In genomic region chr3:107605304-107605703, GRCm38 (mm10) we compare ENCODE assay signal across 9 mouse cellular contexts. TPM values are rescaled to one million over a fixed set of nuclear protein-coding genes. Genes with fewer than 3 reads are reported as not detected.
DNase-seq lines count a peak whose midpoint lies in the region; ATAC-seq and TF ChIP-seq lines count a peak whose summit lies in the region.
"Had no signal": no experiment of that assay in that cellular context is flagged by ENCODE, and none has a peak within 500 bp of the region (broad histone marks: within the 10 kb centered on the region; RNA-seq: fewer than 3 reads in every experiment).

No protein-coding gene starts in this region.

- H3K9me3 ChIP-seq in embryonic facial prominence, embryonic 14.5 days (ENCODE audit: control insufficient read depth, low read length): no peaks in the 10 kb centered on the region
- H3K9me3 ChIP-seq: limb, embryonic 15.5 days had no signal

- H3K4me2 ChIP-seq in embryonic facial prominence, embryonic 14.5 days (ENCODE audit: low read depth, low read length): no peak overlapping the region
- H3K4me2 ChIP-seq: limb, embryonic 15.5 days had no signal

- intact Hi-C loops in heart, postnatal 10 days (cut with DNase I): loop anchor here (10.0 kb wide), 1 partner anchor 259 kb away; no protein-coding TSS in a partner anchor

- peak; percentile 49 to 79 for DNase-seq in heart, postnatal 10 days
- DNase-seq in heart, adult 11 months: no peak
- DNase-seq in CD4-positive helper T cell, adult 2 months (ENCODE audit: low read depth, low spot score): peak; percentile 52
- peak; percentile 86 for DNase-seq in adrenal gland, postnatal 14 days
- peak; percentile 51 for DNase-seq in embryonic facial prominence, embryonic 14.5 days (ENCODE audit: low spot score)
- DNase-seq in kidney, postnatal 10 days: peak; percentile 75

- ATAC-seq in embryonic facial prominence, embryonic 14.5 days (ENCODE audit: low read depth): 0 out of 2 replicates have a peak, but pooled peaks have one; percentile 51
- peak; percentile 90 for ATAC-seq in megakaryocyte progenitor cell, adult 5-6 weeks (replicated peaks; ENCODE audit: poor library complexity)

- H3K27me3 ChIP-seq in embryonic facial prominence, embryonic 14.5 days (replicated peaks; ENCODE audit: control insufficient read depth, insufficient read depth, low read length): 0 out of 2 replicates have a peak, but pooled peaks cover 3% of the 10 kb centered on the region
- H3K27me3 ChIP-seq in testis, adult 2 months (ENCODE audit: control insufficient read depth, insufficient read depth, low read length): no peaks in the 10 kb centered on the region

- no peak overlapping the region for H3K4me3 ChIP-seq in embryonic facial prominence, embryonic 14.5 days (ENCODE audit: low read depth, low read length)
- H3K4me3 ChIP-seq in testis, adult 2 months (ENCODE audit: control insufficient read depth, low read depth, low read length): no peak overlapping the region
- H3K4me3 ChIP-seq: limb, embryonic 15.5 days had no signal

- H3K4me1 ChIP-seq in embryonic facial prominence, embryonic 14.5 days (ENCODE audit: control insufficient read depth, insufficient read depth, low read length): no peaks in the 10 kb centered on the region
- H3K4me1 ChIP-seq in testis, adult 2 months (ENCODE audit: control insufficient read depth, insufficient read depth, low read length): no peaks in the 10 kb centered on the region

- H3K27ac ChIP-seq in embryonic facial prominence, embryonic 14.5 days (replicated peaks; ENCODE audit: low read depth, low read length): no peak overlapping the region
- H3K27ac ChIP-seq in testis, adult 2 months (ENCODE audit: control insufficient read depth, insufficient read depth, low read depth, low read length): no peak overlapping the region
- H3K27ac ChIP-seq: limb, embryonic 15.5 days had no signal

- 6% methylated on average over 4 of the region's 4 CpGs for WGBS in embryonic facial prominence, embryonic 14.5 days

- H3K36me3 ChIP-seq in embryonic facial prominence, embryonic 14.5 days (ENCODE audit: control insufficient read depth, insufficient read depth, low read length): no peaks in the 10 kb centered on the region
- no peaks in the 10 kb centered on the region for H3K36me3 ChIP-seq in testis, adult 2 months (ENCODE audit: control insufficient read depth, insufficient read depth, low read length)
- H3K36me3 ChIP-seq: limb, embryonic 15.5 days had no signal

- H3K9ac ChIP-seq in embryonic facial prominence, embryonic 14.5 days (ENCODE audit: low read depth, low read length): no peak overlapping the region
- H3K9ac ChIP-seq: limb, embryonic 15.5 days had no signal

- TF ChIP-seq POLR2A in testis, adult 2 months (IDR thresholded peaks at IDR 0.05; ENCODE audit: control insufficient read depth, low read depth, low read length): no peak

- TF ChIP-seq CTCF in testis, adult 2 months (IDR thresholded peaks at IDR 0.05; ENCODE audit: control insufficient read depth, insufficient read depth, insufficient replicate concordance, low read depth, low read length): peak; percentile 92

RNA-seq across cellular contexts. Expression of gene Alx3, which starts 10.5 kb away (rescaled TPM):
- under 1 TPM in 1 of 2 experiments, not detected in 1; 0.12 TPM for total RNA-seq in heart, postnatal 10 days (2021)
- not detected in 2 replicates for total RNA-seq in adrenal gland, postnatal 14 days (2021)
- polyA plus RNA-seq in embryonic facial prominence, embryonic 14.5 days (2014; fragmentation: Nextera tagmentation; extraction: Ambion mirVana): 9.2 and 13.5 TPM in 2 replicates
- not detected in 2 replicates for total RNA-seq in megakaryocyte progenitor cell, adult 5-6 weeks (2015)
- total RNA-seq in megakaryocyte progenitor cell, adult 5-6 weeks (2017): not detected in 2 replicates
- 0.05 and 0.18 TPM in 2 replicates for polyA plus RNA-seq in testis, adult 2 months (2012; rRNA removed)

RNA-seq across cellular contexts. Expression of gene Gm10961, which starts 25.8 kb away (rescaled TPM):
- total RNA-seq in heart, postnatal 10 days (2021): not detected
- not detected in 2 replicates for total RNA-seq in adrenal gland, postnatal 14 days (2021)
- not detected in 2 replicates for polyA plus RNA-seq in embryonic facial prominence, embryonic 14.5 days (2014; fragmentation: Nextera tagmentation; extraction: Ambion mirVana)
- not detected in 2 replicates for total RNA-seq in megakaryocyte progenitor cell, adult 5-6 weeks (2015)
- total RNA-seq in megakaryocyte progenitor cell, adult 5-6 weeks (2017): not detected in 2 replicates
- not detected in 2 replicates for polyA plus RNA-seq in testis, adult 2 months (2012; rRNA removed)
- polyA plus RNA-seq: limb, embryonic 15.5 days had no signal

RNA-seq across cellular contexts. Expression of gene Strip1, which starts 26.2 kb away (rescaled TPM):
- total RNA-seq in heart, postnatal 10 days (2021): 10 to 100 TPM; 26.4 to 31.4 TPM
- total RNA-seq in adrenal gland, postnatal 14 days (2021): 33.5 TPM in 2 replicates
- polyA plus RNA-seq in embryonic facial prominence, embryonic 14.5 days (2014; fragmentation: Nextera tagmentation; extraction: Ambion mirVana): 53.7 and 59.7 TPM in 2 replicates
- 18.5 and 19.7 TPM in 2 replicates for total RNA-seq in megakaryocyte progenitor cell, adult 5-6 weeks (2015)
- 18.5 and 26.1 TPM in 2 replicates for total RNA-seq in megakaryocyte progenitor cell, adult 5-6 weeks (2017)
- 19.2 and 21.2 TPM in 2 replicates for polyA plus RNA-seq in testis, adult 2 months (2012; rRNA removed)

RNA-seq across cellular contexts. Expression of gene Ubl4b, which starts 50.4 kb away (rescaled TPM):
- total RNA-seq in heart, postnatal 10 days (2021): not detected
- total RNA-seq in adrenal gland, postnatal 14 days (2021): not detected in 2 replicates
- not detected in 2 replicates for polyA plus RNA-seq in embryonic facial prominence, embryonic 14.5 days (2014; fragmentation: Nextera tagmentation; extraction: Ambion mirVana)
- total RNA-seq in megakaryocyte progenitor cell, adult 5-6 weeks (2015): not detected in 2 replicates
- total RNA-seq in megakaryocyte progenitor cell, adult 5-6 weeks (2017): not detected in 2 replicates
- 249 and 255 TPM in 2 replicates for polyA plus RNA-seq in testis, adult 2 months (2012; rRNA removed)
- polyA plus RNA-seq: limb, embryonic 15.5 days had no signal
